Mouse (Mus musculus): ENCODE data around the gene Igfbp5.

DNA sequence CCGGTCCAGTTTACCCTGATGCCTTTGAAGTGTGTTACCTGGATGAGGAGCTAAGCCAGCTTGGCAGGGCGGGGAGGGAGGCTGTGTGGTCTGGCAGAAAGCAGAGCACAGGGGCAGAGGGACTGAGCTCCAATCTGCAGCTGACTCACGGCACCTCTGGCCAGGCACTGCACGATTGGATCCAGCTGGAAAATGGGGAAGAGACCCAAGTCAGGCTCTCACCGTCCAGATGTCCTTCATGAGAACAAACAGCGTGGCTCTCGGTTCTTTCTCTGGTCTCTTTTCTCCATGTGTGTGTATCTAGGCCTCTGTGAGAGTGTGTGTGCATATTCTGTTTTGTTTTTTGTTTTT lies 11.1 kb upstream of the Igfbp5 start:
- TF ChIP-seq POLR2A (IDR thresholded peaks at IDR 0.05; ENCODE audit: insufficient read depth, low read length), result no peak
- TF ChIP-seq EP300 (IDR thresholded peaks at IDR 0.05; ENCODE audit: insufficient read depth, low read depth, low read length), result no peak
